Mouse (Mus musculus) ovary, adult 18-20 months (tissue): Measurements from ENCODE around the gene Aqr.

ENCODE experiments used
- DNase-seq: peaks from one replicate; pipeline ENCODE4 v3.0.0; 2022; ENCODE audit warnings: low spot score, mixed read lengths

The Aqr gene

DNA sequence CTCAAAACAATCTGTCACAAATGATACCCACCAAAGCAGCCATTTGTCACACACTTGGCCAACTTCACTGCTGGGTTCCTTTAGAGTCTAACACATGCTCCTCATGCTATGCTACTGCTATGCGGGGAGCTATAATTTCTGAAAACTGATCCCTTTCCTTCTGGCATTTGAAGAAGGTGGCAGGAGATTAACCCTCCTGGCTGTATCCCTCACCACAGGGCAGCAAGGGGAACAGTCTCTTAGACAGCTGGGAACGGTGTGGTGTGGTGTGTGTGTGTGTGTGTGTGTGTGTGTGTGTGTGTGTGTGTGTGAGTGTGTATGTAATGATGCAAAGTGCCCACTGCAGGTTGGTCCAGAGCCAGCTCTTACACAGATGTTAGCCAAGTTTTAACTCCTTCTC is 51.0 kb downstream of the Aqr start:
- no peak for DNase-seq

- DNase-seq = no peak
Observed at GRCm38 (mm10) chr2:114133355-114133754, 53.5 kb downstream of the Aqr start.

GRCm38 (mm10) chr2:114130657-114131056 is 56.2 kb downstream of the Aqr start:
- DNase-seq = no peak

DNA sequence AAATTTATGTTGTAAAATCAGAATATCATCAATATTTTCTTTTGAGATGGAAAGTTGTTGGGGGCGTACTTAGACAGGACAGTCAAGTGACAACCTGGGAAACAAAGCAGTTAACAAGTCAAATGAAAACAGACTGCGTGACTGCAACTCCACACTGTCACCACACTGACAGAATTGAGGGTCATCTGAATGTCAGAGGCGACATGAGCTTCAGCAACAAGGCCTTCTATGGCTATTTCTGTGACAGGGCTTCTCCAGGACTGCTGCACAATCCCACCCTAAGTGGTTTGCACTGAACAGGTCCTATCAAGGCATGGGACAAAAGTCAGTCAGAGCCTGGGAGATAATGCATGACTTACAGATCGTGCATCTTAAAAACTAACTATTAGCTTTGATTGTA is 63.5 kb downstream of the Aqr start:
- DNase-seq = no peak

DNA sequence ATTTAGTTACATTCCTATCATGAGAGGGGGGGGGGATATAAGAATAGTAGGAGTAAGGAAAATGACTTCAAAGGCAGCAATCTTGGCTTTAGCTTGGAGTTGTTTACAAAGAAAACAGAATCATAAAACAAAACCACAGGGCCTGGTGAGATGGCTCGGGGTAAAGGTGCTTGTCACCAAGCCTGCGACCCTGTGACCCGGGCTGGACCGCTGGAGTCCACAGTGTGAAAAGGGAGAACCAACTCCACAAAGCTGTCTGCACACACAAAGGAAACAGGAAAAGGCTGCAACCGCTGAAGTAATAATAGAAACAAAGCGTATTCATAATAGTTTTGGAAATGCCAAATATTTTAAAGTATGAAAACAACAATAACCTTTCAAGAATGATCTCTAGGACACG is 67.4 kb downstream of the Aqr start:
- DNase-seq = no peak

DNA sequence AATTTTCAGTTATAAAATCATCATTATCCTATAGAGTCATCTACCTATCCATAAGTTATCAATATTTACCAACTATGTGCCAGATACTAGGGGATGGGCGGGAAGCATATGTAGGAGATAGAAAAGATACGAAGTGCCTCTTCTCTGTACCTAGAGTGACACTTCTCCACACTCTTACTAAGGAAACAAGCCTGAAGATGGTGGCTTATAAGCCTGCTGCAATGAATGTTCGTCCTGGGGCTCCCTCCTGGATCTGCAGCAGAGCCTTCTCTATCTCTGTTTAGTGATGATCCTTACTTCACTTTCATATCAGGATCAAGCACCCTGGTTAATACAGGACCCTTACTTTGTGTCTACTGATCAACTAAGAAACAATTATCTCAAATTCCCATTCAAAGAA is 69.2 kb downstream of the Aqr start:
- DNase-seq = no peak

DNA sequence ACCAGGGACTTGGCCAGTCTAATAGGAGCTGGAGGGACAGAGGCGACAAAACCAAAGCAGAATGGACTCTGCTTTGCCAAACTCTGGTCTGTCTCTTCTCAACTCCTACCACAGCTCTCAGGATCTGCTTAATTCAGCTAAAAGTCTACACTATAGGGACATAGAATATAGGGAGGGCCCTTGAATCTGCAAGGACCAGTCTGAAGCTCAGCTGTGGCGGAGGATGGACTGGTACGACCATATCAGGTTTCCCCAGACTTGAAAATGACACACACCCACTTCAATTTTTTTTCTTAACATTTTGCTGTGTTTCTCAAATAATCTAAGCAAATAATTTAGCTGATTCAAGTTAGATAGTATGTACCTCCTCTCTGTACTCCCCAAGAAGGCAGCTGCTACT is 69.6 kb downstream of the Aqr start:
- DNase-seq = no peak

- DNase-seq = no peak
Observed at GRCm38 (mm10) chr2:114115563-114115962, 71.3 kb downstream of the Aqr start.

DNA sequence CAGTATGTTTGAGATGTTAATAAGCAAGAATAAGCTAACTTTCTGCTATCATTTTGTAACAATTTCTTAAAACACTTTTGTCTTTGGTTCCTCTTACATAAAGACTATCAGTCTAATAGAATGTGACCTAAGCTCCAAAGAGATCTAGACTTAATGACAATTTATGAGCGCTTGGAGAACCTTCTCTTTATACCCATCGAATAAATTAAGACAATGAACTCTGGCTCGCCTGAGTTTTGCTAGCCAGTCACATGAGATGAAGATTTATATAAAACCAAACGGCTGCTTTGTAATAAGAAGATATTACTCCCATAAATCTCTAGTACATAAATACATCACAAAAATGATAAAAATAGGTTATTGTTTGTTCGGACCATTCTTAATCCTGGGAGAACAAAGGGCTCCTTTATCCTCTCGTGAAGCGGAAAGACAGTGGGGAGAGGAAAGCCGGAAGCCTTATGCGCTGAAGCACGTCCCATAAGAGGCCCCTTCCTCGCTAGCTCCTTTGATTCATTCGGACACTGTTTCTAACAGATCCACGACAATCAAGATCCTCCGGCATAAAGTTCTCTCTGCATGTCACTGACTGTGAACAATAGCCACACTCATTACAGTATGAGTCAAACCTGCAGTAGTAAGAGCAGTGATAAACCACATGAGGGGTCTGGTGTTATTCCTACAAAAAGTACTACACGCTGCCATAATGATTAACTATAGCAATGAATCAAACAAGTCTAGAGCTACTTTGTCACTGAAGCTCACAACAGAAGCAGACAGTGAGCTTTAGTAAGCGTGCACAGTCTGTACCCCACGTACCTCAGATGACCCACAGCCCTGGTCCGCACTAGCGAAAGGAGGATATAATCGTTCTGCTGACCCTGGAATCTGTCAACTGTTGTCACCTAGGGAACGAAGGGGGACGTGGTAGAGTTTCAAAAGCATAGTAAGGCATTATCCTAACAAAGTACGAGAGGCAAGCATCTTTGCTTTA is 79.2 kb downstream of the Aqr start:
- no peak for DNase-seq

GRCm38 (mm10) chr2:114106383-114106782 is 80.4 kb downstream of the Aqr start:
- no peak for DNase-seq

GRCm38 (mm10) chr2:114102471-114102870 is 84.4 kb downstream of the Aqr start:
- no peak for DNase-seq

GRCm38 (mm10) chr2:114100834-114101233 is 86.0 kb downstream of the Aqr start:
- no peak for DNase-seq

GRCm38 (mm10) chr2:114099816-114100215 is 87.0 kb downstream of the Aqr start:
- no peak for DNase-seq

GRCm38 (mm10) chr2:114099109-114099508 is 87.7 kb downstream of the Aqr start:
- no peak for DNase-seq

DNA sequence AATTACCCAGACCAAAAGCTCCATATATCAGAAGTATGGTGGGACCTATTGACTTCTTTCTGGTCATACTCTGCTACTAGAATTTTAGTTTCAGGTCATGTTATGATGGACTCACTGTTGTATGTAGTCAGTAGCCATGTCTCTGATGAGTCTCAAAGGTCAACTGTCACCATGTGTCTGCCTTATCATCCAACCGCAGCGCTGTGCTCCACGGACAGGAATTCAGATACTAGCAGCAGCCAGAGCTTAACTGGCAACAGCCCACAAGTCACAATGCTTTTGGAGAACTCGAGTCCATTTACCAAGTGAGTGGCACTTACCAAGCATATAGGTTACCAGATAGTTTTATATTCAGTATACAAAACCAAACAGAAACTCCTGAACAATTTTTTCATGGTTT is 89.2 kb downstream of the Aqr start:
- no peak for DNase-seq

DNA sequence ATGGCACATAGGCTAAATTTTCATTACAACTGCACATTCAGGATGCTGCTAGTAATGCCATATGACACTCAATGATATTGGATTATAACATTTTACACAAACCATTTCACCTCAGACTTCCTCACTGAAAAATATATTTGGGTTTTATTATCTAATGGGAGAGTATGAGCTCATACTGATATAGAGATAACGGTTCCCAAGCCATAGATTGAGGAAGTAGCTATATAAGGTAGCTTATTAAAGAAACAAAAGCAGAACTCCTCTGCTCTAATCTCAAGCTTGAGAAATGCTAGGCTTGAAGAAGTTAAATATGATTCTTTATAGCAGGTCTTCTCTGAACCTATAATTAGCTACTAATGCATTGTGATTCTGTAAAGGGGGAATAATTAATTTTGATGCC is 90.3 kb downstream of the Aqr start:
- DNase-seq = no peak

DNA sequence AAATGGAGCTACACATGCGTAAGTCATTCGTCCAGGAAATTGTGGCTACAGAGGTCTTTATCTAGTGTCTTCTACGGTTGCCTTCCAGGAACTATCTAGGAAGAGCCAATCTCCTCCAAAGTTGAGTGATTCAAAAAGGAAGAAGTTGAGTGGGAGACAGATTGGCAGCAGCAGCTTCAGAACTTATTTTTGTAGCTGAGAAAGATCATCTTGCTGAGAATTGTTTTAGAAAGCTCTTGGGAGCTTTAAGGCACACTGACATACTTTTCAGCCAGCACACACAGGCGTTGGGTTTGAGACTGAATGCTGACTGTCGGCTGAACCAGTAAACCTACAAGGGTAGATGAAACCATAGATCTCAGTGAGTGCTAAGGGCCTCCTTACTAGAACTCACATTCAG is 91.5 kb downstream of the Aqr start:
- no peak for DNase-seq

GRCm38 (mm10) chr2:114094696-114095095 is 92.1 kb downstream of the Aqr start:
- DNase-seq = no peak

GRCm38 (mm10) chr2:114093577-114093976 is 93.2 kb downstream of the Aqr start:
- no peak for DNase-seq

- DNase-seq = no peak
Observed at GRCm38 (mm10) chr2:114089862-114090261, 97.0 kb downstream of the Aqr start.

DNA sequence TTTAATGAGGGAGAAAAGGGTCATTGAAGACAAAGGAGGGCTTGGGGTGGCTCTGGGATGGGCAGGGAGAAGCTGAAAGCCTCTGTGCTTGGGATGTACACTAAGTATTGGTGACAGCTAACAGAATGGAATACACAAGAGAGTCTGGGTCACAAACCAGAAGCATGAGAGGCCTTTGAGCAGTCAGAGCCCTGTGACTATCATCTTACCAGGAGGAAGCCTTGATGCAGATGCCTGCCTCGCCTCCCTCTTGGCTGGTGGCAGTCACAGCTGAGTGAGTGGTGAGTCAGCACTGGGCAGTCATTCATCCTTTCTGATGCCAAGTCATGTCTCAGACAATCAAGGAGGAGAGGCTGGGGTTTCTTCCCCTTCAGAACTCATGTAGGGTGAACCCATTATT is 99.6 kb downstream of the Aqr start:
- no peak for DNase-seq

- DNase-seq = no peak
Observed at GRCm38 (mm10) chr2:114071876-114072275, 114.9 kb downstream of the Aqr start.

DNA sequence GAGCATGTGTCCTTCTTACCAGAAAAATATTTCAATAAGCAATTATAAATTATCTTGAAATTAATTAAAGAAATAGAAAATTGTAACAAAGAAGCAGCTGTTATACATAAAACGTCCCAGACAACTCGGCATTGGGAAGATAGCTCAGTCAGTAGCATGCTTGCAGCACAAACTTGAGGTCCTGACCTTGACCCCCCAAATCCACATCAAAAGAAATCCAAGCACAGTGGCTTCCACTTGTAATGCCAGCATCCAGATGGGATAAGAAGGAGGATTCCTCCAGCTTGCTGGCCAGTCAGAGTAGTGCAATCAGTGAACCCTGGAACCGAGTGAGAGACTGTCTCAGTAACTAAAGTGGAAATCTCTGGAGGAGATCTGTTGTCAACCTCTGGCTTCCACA is 120.6 kb downstream of the Aqr start:
- peak; percentile 16 for DNase-seq

GRCm38 (mm10) chr2:114064004-114064403 is 122.8 kb downstream of the Aqr start:
- DNase-seq = no peak
